Mouse (Mus musculus) CD4-positive naive resting alpha-beta T cell, adult 76 days (primary cell): ENCODE data around the gene Gm14496. TPM values are rescaled to one million over a fixed set of nuclear protein-coding genes. Genes with fewer than 3 reads are reported as not detected.

ENCODE experiments used
- total RNA-seq: library from RNA; stranded (reverse); gene quantifications from one replicate; pipeline ENCODE4 v1.2.4, GENCODE M21; 2023

Gm14496 gene
- not detected for total RNA-seq

DNA sequence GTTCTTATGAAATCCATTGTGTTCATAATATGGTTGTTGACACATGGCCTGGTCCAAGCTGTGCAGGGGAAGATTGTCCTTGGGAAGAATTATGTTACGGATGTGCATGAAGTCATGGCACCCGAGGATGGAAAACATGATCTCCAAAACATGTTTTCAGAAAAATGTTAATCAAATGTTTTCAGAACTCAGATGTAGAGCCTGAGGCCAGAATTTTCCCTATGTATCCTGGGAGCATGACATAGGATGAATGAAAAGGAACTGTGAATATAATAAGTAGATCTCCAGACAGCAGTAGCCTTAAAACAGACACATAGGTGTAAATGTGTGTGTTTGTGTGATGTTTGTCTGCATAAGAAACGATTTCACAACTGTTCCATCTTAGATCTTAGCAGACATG, at the start of gene Gm14496:
Gene Gm14496, plus strand, starts transcription at position 301 of the 400 bp plus-strand sequence.

Other genes with a start within 250 kb of the Gm14496 start
- not detected for gene Myt1, start 227.8 kb upstream of the Gm14496 start, total RNA-seq
- 48.2 TPM for gene Pcmtd2, start 153.3 kb upstream of the Gm14496 start, total RNA-seq
- 12.3 TPM for gene Polr3k, start 126.8 kb upstream of the Gm14496 start, total RNA-seq